Mouse (Mus musculus) heart, embryonic 12.5 days (tissue): ENCODE data around the gene Tent5c. TPM values are rescaled to one million over a fixed set of nuclear protein-coding genes. Genes with fewer than 3 reads are reported as not detected.

Source experiments
- ATAC-seq: fragments of 200-750 bp; cut with Nextera tagmentation; 2 replicates; pipeline ENCODE4 v1.8.0; 2017; ENCODE audit warnings: moderate TSS enrichment, moderate library complexity; ENCODE audit not compliant: insufficient number of reproducible peaks, low FRiP score
- H3K27ac ChIP-seq: fragments of 300-500 bp; sonication (generic); 2 replicates; pipeline ENCODE4 v1.5.1; 2016; ENCODE audit warnings: mild to moderate bottlenecking, moderate library complexity; ENCODE audit not compliant: poor library complexity, severe bottlenecking
- H3K27me3 ChIP-seq: fragments of 300-500 bp; sonication (generic); replicated peaks from 2 replicates; pipeline ENCODE4 v1.6.1; 2016; ENCODE audit warnings: mild to moderate bottlenecking, moderate library complexity
- H3K36me3 ChIP-seq: fragments of 300-500 bp; sonication (generic); 2 replicates; pipeline ENCODE4 v1.6.1; 2016; ENCODE audit warnings: mild to moderate bottlenecking, moderate library complexity
- H3K4me1 ChIP-seq: fragments of 300-500 bp; sonication (generic); replicated peaks from 2 replicates; pipeline ENCODE4 v1.6.1; 2016; ENCODE audit warnings: mild to moderate bottlenecking
- H3K4me2 ChIP-seq: fragments of 300-500 bp; sonication (generic); 2 replicates; pipeline ENCODE4 v1.6.1; 2016; ENCODE audit warnings: mild to moderate bottlenecking, moderate library complexity
- H3K4me3 ChIP-seq: fragments of 300-500 bp; sonication (generic); 2 replicates; pipeline ENCODE4 v1.5.1; 2016; ENCODE audit warnings: mild to moderate bottlenecking
- H3K9ac ChIP-seq: fragments of 300-500 bp; sonication (generic); 2 replicates; pipeline ENCODE4 v1.6.1; 2016; ENCODE audit warnings: mild to moderate bottlenecking, moderate library complexity
- H3K9me3 ChIP-seq: fragments of 300-500 bp; sonication (generic); replicated peaks from 2 replicates; pipeline ENCODE4 v1.6.1; 2016; ENCODE audit warnings: mild to moderate bottlenecking, moderate library complexity
- WGBS: fragments of 180-500 bp; shearing (Covaris S2); methylation state at CpG from one replicate; pipeline ENCODE4 v1.1.7; 2016; 5-methylcytosine and 5-hydroxymethylcytosine counted together
- polyA plus RNA-seq: library from polyadenylated mRNA; unstranded; fragments of >200 nt; fragmentation: Nextera tagmentation; extraction: Ambion mirVana; gene quantifications from 2 replicates; pipeline ENCODE4 v1.2.1, GENCODE M21; 2016

Gene Tent5c
- polyA plus RNA-seq, 1 experiment from 2014 or later, result 24.8 TPM

GRCm38 (mm10) chr3:100466551-100466950 lies 22.6 kb downstream of the Tent5c start:
- Histone ChIP-seq H3K4me3 (no peak overlapping the region), H3K4me2 (no peak overlapping the region), H3K36me3 (no peaks in the 10 kb centered on the region), H3K4me1 (peaks cover 19% of the 10 kb centered on the region), H3K27ac (no peak overlapping the region), H3K9me3 (no peaks in the 10 kb centered on the region), H3K9ac (no peak overlapping the region), H3K27me3 (no peaks in the 10 kb centered on the region)
- no peak for ATAC-seq
- 77% methylated on average over 4 of the region's 4 CpGs for WGBS

- H3K27ac ChIP-seq, result no peak overlapping the region
- H3K4me1 ChIP-seq, result peaks cover 19% of the 10 kb centered on the region
- no peaks in the 10 kb centered on the region for H3K27me3 ChIP-seq
- H3K4me3 ChIP-seq, result no peak overlapping the region
- WGBS, result 90% methylated on average over 5 of the region's 5 CpGs
- H3K36me3 ChIP-seq, result no peaks in the 10 kb centered on the region
- no peak overlapping the region for H3K9ac ChIP-seq
- ATAC-seq, result no peak
- no peak overlapping the region for H3K4me2 ChIP-seq
- no peaks in the 10 kb centered on the region for H3K9me3 ChIP-seq
These were observed 24.5 kb downstream of the Tent5c start for GRCm38 (mm10) chr3:100464596-100464995.

- Histone ChIP-seq H3K27me3 (no peaks in the 10 kb centered on the region), H3K4me1 (peaks cover 19% of the 10 kb centered on the region), H3K9ac (no peak overlapping the region), H3K9me3 (no peaks in the 10 kb centered on the region), H3K4me3 (no peak overlapping the region), H3K4me2 (peak overlapping the region; percentile 36), H3K36me3 (no peaks in the 10 kb centered on the region), H3K27ac (no peak overlapping the region)
- no peak for ATAC-seq
- 47% methylated on average over 2 of the region's 2 CpGs for WGBS
These were observed 25.2 kb downstream of the Tent5c start for GRCm38 (mm10) chr3:100463959-100464265.

- Histone ChIP-seq H3K9ac (no peak overlapping the region), H3K27ac (no peak overlapping the region), H3K27me3 (no peaks in the 10 kb centered on the region), H3K4me3 (no peak overlapping the region), H3K4me2 (peak overlapping the region; percentile 36), H3K4me1 (peaks cover 19% of the 10 kb centered on the region), H3K36me3 (no peaks in the 10 kb centered on the region), H3K9me3 (no peaks in the 10 kb centered on the region)
- WGBS, result 23% methylated on average over 12 of the region's 12 CpGs
- 0 out of 2 replicates have a peak, but pooled peaks have one; percentile 46 for ATAC-seq
These were observed 25.8 kb downstream of the Tent5c start for GRCm38 (mm10) chr3:100463160-100463958.

- H3K9me3 ChIP-seq, result no peaks in the 10 kb centered on the region; the same call in 1 of the 2 replicates
- no peak overlapping the region for H3K9ac ChIP-seq
- no peak for ATAC-seq
- no peaks in the 10 kb centered on the region for H3K36me3 ChIP-seq
- no peak overlapping the region for H3K4me2 ChIP-seq
- H3K4me3 ChIP-seq, result no peak overlapping the region
- 76% methylated on average over 8 of the region's 8 CpGs for WGBS
- H3K27me3 ChIP-seq, result no peaks in the 10 kb centered on the region
- peaks cover 19% of the 10 kb centered on the region for H3K4me1 ChIP-seq
- no peak overlapping the region for H3K27ac ChIP-seq
These were observed 26.7 kb downstream of the Tent5c start for GRCm38 (mm10) chr3:100462235-100463083.

- no peaks in the 10 kb centered on the region for H3K36me3 ChIP-seq
- no peak overlapping the region for H3K4me3 ChIP-seq
- H3K4me1 ChIP-seq, result peaks cover 19% of the 10 kb centered on the region
- 87% methylated on average over 2 of the region's 2 CpGs for WGBS
- H3K27me3 ChIP-seq, result no peaks in the 10 kb centered on the region
- H3K9me3 ChIP-seq, result no peaks in the 10 kb centered on the region; the same call in 1 of the 2 replicates
- H3K27ac ChIP-seq, result no peak overlapping the region
- H3K4me2 ChIP-seq, result no peak overlapping the region
- H3K9ac ChIP-seq, result no peak overlapping the region
- no peak for ATAC-seq
These were observed 28.6 kb downstream of the Tent5c start for GRCm38 (mm10) chr3:100460510-100460909.

GRCm38 (mm10) chr3:100443798-100444500 lies 45.2 kb downstream of the Tent5c start:
- H3K27me3 ChIP-seq, result no peaks in the 10 kb centered on the region
- peaks cover 19% of the 10 kb centered on the region for H3K4me1 ChIP-seq
- H3K9me3 ChIP-seq, result no peaks in the 10 kb centered on the region
- ATAC-seq, result no peak
- no peaks in the 10 kb centered on the region for H3K36me3 ChIP-seq
- 90% methylated on average over 7 of the region's 7 CpGs for WGBS
- no peak overlapping the region for H3K4me2 ChIP-seq
- H3K4me3 ChIP-seq, result no peak overlapping the region
- no peak overlapping the region for H3K27ac ChIP-seq
- H3K9ac ChIP-seq, result no peak overlapping the region

- WGBS, result 87% methylated on average over 6 of the region's 6 CpGs
- no peaks in the 10 kb centered on the region for H3K36me3 ChIP-seq
- ATAC-seq, result no peak
These were observed 46.6 kb downstream of the Tent5c start for GRCm38 (mm10) chr3:100442499-100442898.

GRCm38 (mm10) chr3:100440754-100441153 lies 48.4 kb downstream of the Tent5c start:
- Histone ChIP-seq H3K4me1 (peaks cover 26% of the 10 kb centered on the region), H3K36me3 (no peaks in the 10 kb centered on the region), H3K4me2 (no peak overlapping the region), H3K4me3 (no peak overlapping the region), H3K27me3 (no peaks in the 10 kb centered on the region), H3K27ac (no peak overlapping the region), H3K9ac (no peak overlapping the region), H3K9me3 (no peaks in the 10 kb centered on the region)
- WGBS, result 45% methylated on average over 4 of the region's 4 CpGs
- ATAC-seq, result no peak

More at GRCm38 (mm10) chr3:100442499-100442898, 46.6 kb downstream of the Tent5c start:
- Histone ChIP-seq H3K27ac (no peak overlapping the region), H3K9me3 (no peaks in the 10 kb centered on the region), H3K4me2 (no peak overlapping the region), H3K4me1 (peaks cover 26% of the 10 kb centered on the region), H3K27me3 (no peaks in the 10 kb centered on the region), H3K9ac (no peak overlapping the region), H3K4me3 (no peak overlapping the region)

GRCm38 (mm10) chr3:100440009-100440408 lies 49.1 kb downstream of the Tent5c start:
- Histone ChIP-seq H3K9me3 (no peaks in the 10 kb centered on the region), H3K36me3 (no peaks in the 10 kb centered on the region), H3K27ac (peak overlapping the region; percentile 71; the same call in 1 of the 2 replicates), H3K4me2 (no peak overlapping the region), H3K4me3 (no peak overlapping the region), H3K9ac (no peak overlapping the region), H3K4me1 (peaks cover 26% of the 10 kb centered on the region), H3K27me3 (no peaks in the 10 kb centered on the region)
- WGBS, result 26% methylated on average over 6 of the region's 6 CpGs
- peak; percentile 76 for ATAC-seq

GRCm38 (mm10) chr3:100439088-100439487 lies 50.0 kb downstream of the Tent5c start:
- Histone ChIP-seq H3K36me3 (no peaks in the 10 kb centered on the region), H3K4me1 (peaks cover 21% of the 10 kb centered on the region), H3K27ac (peak overlapping the region; percentile 71), H3K9me3 (no peaks in the 10 kb centered on the region), H3K27me3 (no peaks in the 10 kb centered on the region), H3K9ac (no peak overlapping the region), H3K4me2 (no peak overlapping the region), H3K4me3 (no peak overlapping the region)
- no peak for ATAC-seq
- 56% methylated on average over 3 of the region's 3 CpGs for WGBS
